Mouse (Mus musculus): ENCODE data around the gene Cmc2. TPM values are rescaled to one million over a fixed set of nuclear protein-coding genes. Genes with fewer than 3 reads are reported as not detected.

Cmc2 gene
- total and polyA plus RNA-seq, 3 experiments, result 30.0 to 79.2 (median 65.8) TPM

- peaks cover 3% of the 10 kb centered on the region for H3K4me1 ChIP-seq (ENCODE audit: control insufficient read depth, insufficient read depth, low read length)
- DNase-seq, result peak; percentile 88 to 91
- H3K36me3 ChIP-seq (ENCODE audit: control insufficient read depth, insufficient read depth, low read length), result no peaks in the 10 kb centered on the region
- H3K9ac ChIP-seq (ENCODE audit: low read depth, low read length), result 0 out of 2 replicates have a peak overlapping the region, but pooled peaks have one; percentile 29
- TF ChIP-seq CTCF (IDR thresholded peaks at IDR 0.05) (no peak), EP300 (IDR thresholded peaks at IDR 0.05; ENCODE audit: insufficient read depth, low read depth, low read length) (no peak), POLR2A (IDR thresholded peaks at IDR 0.05; ENCODE audit: insufficient read depth, low read depth, low read length) (no peak)
- 3% methylated on average over 30 of the region's 30 CpGs for WGBS
- H3K27ac ChIP-seq, result no peak overlapping the region
- H3K79me2 ChIP-seq (replicated peaks; ENCODE audit: control insufficient read depth, insufficient read depth, low read length), result no peaks in the 10 kb centered on the region
- H3K4me3 ChIP-seq, result peak overlapping the region; percentile 26; the same call in 1 of the 2 replicates
- intact Hi-C loops (cut with DNase I), result no loop called here
- no peaks in the 10 kb centered on the region for H3K27me3 ChIP-seq (ENCODE audit: control insufficient read depth, insufficient read depth, low read length)
Measured at GRCm38 (mm10) chr8:116863357-116864021, 57.8 kb downstream of the Cmc2 start.

DNA sequence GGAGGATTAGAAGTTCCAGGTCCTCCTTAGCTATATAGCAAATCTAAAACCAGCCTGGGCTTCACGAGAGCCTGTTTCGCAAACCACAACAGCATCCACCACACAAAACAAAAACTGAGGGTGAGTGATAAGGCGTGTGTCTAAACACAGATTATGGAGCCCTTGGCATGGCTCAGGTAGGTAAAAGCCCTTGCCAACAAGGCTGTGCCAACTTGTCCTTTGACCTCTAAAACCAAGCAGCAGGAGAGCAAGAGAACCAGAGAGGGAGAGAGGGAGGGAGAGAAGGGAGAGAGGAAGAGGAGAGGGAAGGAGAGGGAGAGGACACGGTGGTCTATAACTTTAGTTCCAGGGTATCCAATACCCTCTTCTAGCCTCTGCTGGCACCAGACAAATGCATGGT is 59.1 kb downstream of the Cmc2 start:
- 81% methylated on average over 4 of the region's 4 CpGs for WGBS
- TF ChIP-seq CTCF (IDR thresholded peaks at IDR 0.05) (no peak), POLR2A (IDR thresholded peaks at IDR 0.05; ENCODE audit: insufficient read depth, low read depth, low read length) (no peak), EP300 (IDR thresholded peaks at IDR 0.05; ENCODE audit: insufficient read depth, low read depth, low read length) (no peak)
- intact Hi-C loops (cut with DNase I), result no loop called here

GRCm38 (mm10) chr8:116852042-116852441 is 69.2 kb downstream of the Cmc2 start:
- Histone ChIP-seq H3K36me3 (ENCODE audit: control insufficient read depth, insufficient read depth, low read length) (no peaks in the 10 kb centered on the region), H3K9ac (ENCODE audit: low read depth, low read length) (no peak overlapping the region), H3K27ac (no peak overlapping the region), H3K4me3 (no peak overlapping the region), H3K4me1 (ENCODE audit: control insufficient read depth, insufficient read depth, low read length) (no peaks in the 10 kb centered on the region), H3K79me2 (replicated peaks; ENCODE audit: control insufficient read depth, insufficient read depth, low read length) (no peaks in the 10 kb centered on the region), H3K27me3 (ENCODE audit: control insufficient read depth, insufficient read depth, low read length) (no peaks in the 10 kb centered on the region)
- intact Hi-C loops (cut with DNase I), result no loop called here
- no peak for TF ChIP-seq EP300 (IDR thresholded peaks at IDR 0.05; ENCODE audit: insufficient read depth, low read depth, low read length)
- no peak for TF ChIP-seq POLR2A (IDR thresholded peaks at IDR 0.05; ENCODE audit: insufficient read depth, low read depth, low read length)
- no peak for TF ChIP-seq CTCF (IDR thresholded peaks at IDR 0.05)
- no peak for DNase-seq
- 81% methylated on average over 11 of the region's 11 CpGs for WGBS

More for the DNA sequence above, 59.1 kb downstream of the Cmc2 start:
- Histone ChIP-seq H3K79me2 (replicated peaks; ENCODE audit: control insufficient read depth, insufficient read depth, low read length) (no peaks in the 10 kb centered on the region), H3K9ac (ENCODE audit: low read depth, low read length) (no peak overlapping the region), H3K36me3 (ENCODE audit: control insufficient read depth, insufficient read depth, low read length) (no peaks in the 10 kb centered on the region), H3K4me3 (no peak overlapping the region), H3K27me3 (ENCODE audit: control insufficient read depth, insufficient read depth, low read length) (no peaks in the 10 kb centered on the region), H3K4me1 (ENCODE audit: control insufficient read depth, insufficient read depth, low read length) (peaks cover 3% of the 10 kb centered on the region), H3K27ac (no peak overlapping the region)
- no peak for DNase-seq

- Histone ChIP-seq H3K27me3 (ENCODE audit: control insufficient read depth, insufficient read depth, low read length) (no peaks in the 10 kb centered on the region), H3K9ac (ENCODE audit: low read depth, low read length) (no peak overlapping the region), H3K36me3 (ENCODE audit: control insufficient read depth, insufficient read depth, low read length) (no peaks in the 10 kb centered on the region), H3K27ac (no peak overlapping the region), H3K79me2 (replicated peaks; ENCODE audit: control insufficient read depth, insufficient read depth, low read length) (no peaks in the 10 kb centered on the region), H3K4me1 (ENCODE audit: control insufficient read depth, insufficient read depth, low read length) (no peaks in the 10 kb centered on the region), H3K4me3 (no peak overlapping the region)
- no peak for DNase-seq
- 69% methylated on average over 3 of the region's 3 CpGs for WGBS
- intact Hi-C loops (cut with DNase I), result no loop called here
- TF ChIP-seq POLR2A (IDR thresholded peaks at IDR 0.05; ENCODE audit: insufficient read depth, low read depth, low read length), result no peak
- TF ChIP-seq EP300 (IDR thresholded peaks at IDR 0.05; ENCODE audit: insufficient read depth, low read depth, low read length), result no peak
- no peak for TF ChIP-seq CTCF (IDR thresholded peaks at IDR 0.05)
Measured at GRCm38 (mm10) chr8:116848042-116848441, 73.2 kb downstream of the Cmc2 start.

DNA sequence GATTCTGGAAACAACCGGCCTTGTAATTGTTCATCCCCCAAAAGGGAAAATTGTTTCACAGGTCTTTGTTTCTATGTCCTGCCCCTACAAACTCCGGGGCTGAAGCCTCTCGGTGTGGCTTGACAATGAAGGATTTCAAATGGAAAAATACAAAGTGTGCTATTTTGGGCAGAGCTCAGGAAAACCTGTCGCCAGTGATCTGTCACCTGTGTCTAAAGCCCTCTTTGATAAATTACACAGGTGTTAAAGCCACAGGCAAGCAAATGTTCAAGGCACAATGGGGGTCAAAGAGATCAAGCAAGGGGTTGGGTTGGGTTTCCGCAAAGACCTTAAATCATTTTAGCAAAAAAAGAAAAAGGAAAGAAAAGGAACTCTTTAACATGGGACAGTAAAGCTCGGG is 78.6 kb downstream of the Cmc2 start:
- Histone ChIP-seq H3K4me3 (no peak overlapping the region), H3K27ac (no peak overlapping the region), H3K9ac (ENCODE audit: low read depth, low read length) (no peak overlapping the region), H3K4me1 (ENCODE audit: control insufficient read depth, insufficient read depth, low read length) (no peaks in the 10 kb centered on the region), H3K27me3 (ENCODE audit: control insufficient read depth, insufficient read depth, low read length) (no peaks in the 10 kb centered on the region), H3K79me2 (replicated peaks; ENCODE audit: control insufficient read depth, insufficient read depth, low read length) (no peaks in the 10 kb centered on the region), H3K36me3 (ENCODE audit: control insufficient read depth, insufficient read depth, low read length) (no peaks in the 10 kb centered on the region)
- WGBS, result 73% methylated on average over 6 of the region's 6 CpGs
- no peak for TF ChIP-seq POLR2A (IDR thresholded peaks at IDR 0.05; ENCODE audit: insufficient read depth, low read depth, low read length)
- no peak for TF ChIP-seq EP300 (IDR thresholded peaks at IDR 0.05; ENCODE audit: insufficient read depth, low read depth, low read length)
- TF ChIP-seq CTCF (IDR thresholded peaks at IDR 0.05), result no peak
- no peak for DNase-seq
- intact Hi-C loops (cut with DNase I), result no loop called here

Other genes with a start within 250 kb of the Cmc2 start
- gene Cdyl2, start 188.5 kb downstream of the Cmc2 start, total RNA-seq (2021), result 1 to 10 TPM; 3.3 to 3.9 TPM
- gene Cdyl2, start 188.5 kb downstream of the Cmc2 start, polyA plus RNA-seq (2012; rRNA removed), result 1.5 and 2.1 TPM in 2 replicates
- under 1 TPM; 0.37 to 0.89 TPM for gene Cenpn, start 275 bp upstream of the Cmc2 start, total RNA-seq (2021)
- 0.74 and 1.3 TPM in 2 replicates for gene Cenpn, start 275 bp upstream of the Cmc2 start, polyA plus RNA-seq (2012; rRNA removed)
- gene Atmin, start 21.9 kb upstream of the Cmc2 start, total RNA-seq (2021), result 10 to 100 TPM; 14.4 to 16.5 TPM
- 9.3 and 14.5 TPM in 2 replicates for gene Atmin, start 21.9 kb upstream of the Cmc2 start, polyA plus RNA-seq (2012; rRNA removed)
- under 1 TPM; 0.44 to 0.68 TPM for gene 1700030J22Rik, start 57.5 kb upstream of the Cmc2 start, total RNA-seq (2021)
- gene 1700030J22Rik, start 57.5 kb upstream of the Cmc2 start, polyA plus RNA-seq (2012; rRNA removed), result 0.35 and 0.41 TPM in 2 replicates
- 10 to 100 TPM; 51.2 to 55.1 TPM for gene Gcsh, start 72.1 kb upstream of the Cmc2 start, total RNA-seq (2021)
- gene Gcsh, start 72.1 kb upstream of the Cmc2 start, polyA plus RNA-seq (2012; rRNA removed), result 34.8 and 63.6 TPM in 2 replicates
- not detected for gene Pkd1l2, start 161.0 kb upstream of the Cmc2 start, total RNA-seq (2021)
- 0.06 TPM in 1 of 2 replicates, not detected in the other for gene Pkd1l2, start 161.0 kb upstream of the Cmc2 start, polyA plus RNA-seq (2012; rRNA removed)
- not detected for gene Bco1, start 174.4 kb upstream of the Cmc2 start, total RNA-seq (2021)
- gene Bco1, start 174.4 kb upstream of the Cmc2 start, polyA plus RNA-seq (2012; rRNA removed), result 0.06 TPM in 1 of 2 replicates, not detected in the other
- gene Gan, start 236.7 kb upstream of the Cmc2 start, total RNA-seq (2021), result 1 to 10 TPM; 4.2 to 5.2 TPM
- gene Gan, start 236.7 kb upstream of the Cmc2 start, polyA plus RNA-seq (2012; rRNA removed), result 1.7 and 2.6 TPM in 2 replicates